Mouse (Mus musculus) intestine, postnatal 0 days (tissue): Measurements from ENCODE around the gene Prss57. TPM values are rescaled to one million over a fixed set of nuclear protein-coding genes. Genes with fewer than 3 reads are reported as not detected.

Experiments used
- ATAC-seq: fragments of 200-750 bp; cut with Nextera tagmentation; 2 replicates; pipeline ENCODE4 v1.8.0; 2017; ENCODE audit warnings: mild to moderate bottlenecking, moderate TSS enrichment, moderate library complexity
- H3K27ac ChIP-seq: fragments of 300-500 bp; sonication (generic); 2 replicates; pipeline ENCODE4 v1.5.1; 2014; ENCODE audit warnings: mild to moderate bottlenecking, low read depth, low read length, moderate library complexity
- H3K27me3 ChIP-seq: fragments of 300-500 bp; sonication (generic); replicated peaks from 2 replicates; pipeline ENCODE4 v1.6.1; 2014; ENCODE audit warnings: low read length, mixed read lengths; ENCODE audit not compliant: control insufficient read depth, insufficient read depth
- H3K36me3 ChIP-seq: fragments of 300-500 bp; sonication (generic); 2 replicates; pipeline ENCODE4 v1.6.1; 2014; ENCODE audit warnings: mild to moderate bottlenecking, moderate library complexity; ENCODE audit not compliant: control insufficient read depth, insufficient read depth
- H3K4me1 ChIP-seq: fragments of 300-500 bp; sonication (generic); replicated peaks from 2 replicates; pipeline ENCODE4 v1.6.1; 2014; ENCODE audit warnings: antibody characterized with exemption, low read length, mixed read lengths; ENCODE audit not compliant: control insufficient read depth, insufficient read depth
- H3K4me2 ChIP-seq: fragments of 300-500 bp; sonication (generic); replicated peaks from 2 replicates; pipeline ENCODE4 v1.6.1; 2014; ENCODE audit warnings: low read depth, mild to moderate bottlenecking, moderate library complexity
- H3K4me3 ChIP-seq: fragments of 300-500 bp; sonication (generic); 2 replicates; pipeline ENCODE4 v1.5.1; 2014; ENCODE audit warnings: low read depth, low read length
- H3K9ac ChIP-seq: fragments of 300-500 bp; sonication (generic); 2 replicates; pipeline ENCODE4 v1.6.1; 2014; ENCODE audit warnings: mild to moderate bottlenecking, low read depth, low read length
- H3K9me3 ChIP-seq: fragments of 300-500 bp; sonication (generic); 2 replicates; pipeline ENCODE4 v1.6.1; 2016; ENCODE audit warnings: mixed run types; ENCODE audit not compliant: control insufficient read depth
- CTCF ChIP-seq: sonication (generic); IDR thresholded peaks from 2 replicates; pipeline ENCODE4 v1.5.1; 2016; ENCODE audit warnings: low read depth, mild to moderate bottlenecking, control low read depth, antibody characterized with exemption, moderate library complexity
- WGBS: fragments of 180-500 bp; shearing (Covaris S2); extraction: QIAGEN DNeasy Blood & Tissue Kit; methylation state at CpG from one replicate; pipeline ENCODE4 v1.1.7; 2014; 5-methylcytosine and 5-hydroxymethylcytosine counted together
- polyA plus RNA-seq: library from polyadenylated mRNA; unstranded; fragments of >200 nt; fragmentation: Nextera tagmentation; extraction: Ambion mirVana; gene quantifications from 2 replicates; pipeline ENCODE4 v1.2.1, GENCODE M21; 2015

Prss57 gene
- polyA plus RNA-seq, 1 experiment from 2014 or later = 0.07 TPM

- Histone ChIP-seq H3K9ac (no peak overlapping the region), H3K36me3 (peaks cover 41% of the 10 kb centered on the region), H3K4me1 (no peaks in the 10 kb centered on the region), H3K27me3 (no peaks in the 10 kb centered on the region), H3K27ac (no peak overlapping the region), H3K4me2 (no peak overlapping the region), H3K4me3 (no peak overlapping the region), H3K9me3 (no peaks in the 10 kb centered on the region)
- ATAC-seq = no peak
- no peak for TF ChIP-seq CTCF
- 90% methylated on average over 24 of the region's 24 CpGs for WGBS
Observed at GRCm38 (mm10) chr10:79756660-79757059, 34.1 kb downstream of the Prss57 start.

GRCm38 (mm10) chr10:79755854-79756253, 34.9 kb downstream of the Prss57 start:
- no peak overlapping the region for H3K4me3 ChIP-seq
- no peak for ATAC-seq
- WGBS = 82% methylated on average over 3 of the region's 3 CpGs
- H3K36me3 ChIP-seq = peaks cover 33% of the 10 kb centered on the region
- no peaks in the 10 kb centered on the region for H3K27me3 ChIP-seq
- H3K9me3 ChIP-seq = no peaks in the 10 kb centered on the region
- H3K27ac ChIP-seq = no peak overlapping the region
- H3K4me2 ChIP-seq = no peak overlapping the region
- no peak for TF ChIP-seq CTCF
- no peaks in the 10 kb centered on the region for H3K4me1 ChIP-seq
- H3K9ac ChIP-seq = no peak overlapping the region

GRCm38 (mm10) chr10:79754856-79755516, 35.8 kb downstream of the Prss57 start, which contains the start of gene Fgf22:
Gene Fgf22, plus strand, starts transcription at chr10:79755076.
- no peaks in the 10 kb centered on the region for H3K9me3 ChIP-seq
- H3K36me3 ChIP-seq = peaks cover 25% of the 10 kb centered on the region
- peak within 1 kb of the TSS; percentile 62 for H3K4me2 ChIP-seq
- H3K9ac ChIP-seq = no peak within 1 kb of the TSS
- no peaks in the 10 kb centered on the region for H3K4me1 ChIP-seq
- no peaks in the 10 kb centered on the region for H3K27me3 ChIP-seq
- peak; percentile 67; the same call in 1 of the 2 replicates for ATAC-seq
- H3K27ac ChIP-seq = no peak within 1 kb of the TSS
- no peak for TF ChIP-seq CTCF
- peak within 1 kb of the TSS; percentile 26 for H3K4me3 ChIP-seq
- 2% methylated on average over 36 of the region's 36 CpGs for WGBS

- H3K4me3 ChIP-seq = no peak overlapping the region
- H3K9me3 ChIP-seq = no peaks in the 10 kb centered on the region
Observed at GRCm38 (mm10) chr10:79748496-79748895, 42.3 kb downstream of the Prss57 start.

GRCm38 (mm10) chr10:79746774-79747151, 44.0 kb downstream of the Prss57 start:
- H3K9me3 ChIP-seq = no peaks in the 10 kb centered on the region
- no peak for TF ChIP-seq CTCF
- H3K27me3 ChIP-seq = no peaks in the 10 kb centered on the region
- peaks cover 26% of the 10 kb centered on the region for H3K36me3 ChIP-seq
- peak overlapping the region; percentile 57; the same call in 1 of the 2 replicates for H3K4me3 ChIP-seq
- 17% methylated on average over 6 of the region's 6 CpGs for WGBS
- H3K9ac ChIP-seq = no peak overlapping the region
- H3K4me2 ChIP-seq = peak overlapping the region; percentile 77
- H3K27ac ChIP-seq = no peak overlapping the region
- peaks cover 4% of the 10 kb centered on the region; the same call in 1 of the 2 replicates for H3K4me1 ChIP-seq
- ATAC-seq = peak; percentile 34

More at GRCm38 (mm10) chr10:79748496-79748895, 42.3 kb downstream of the Prss57 start:
- no peaks in the 10 kb centered on the region for H3K27me3 ChIP-seq
- WGBS = 80% methylated on average over 6 of the region's 6 CpGs
- H3K36me3 ChIP-seq = 0 out of 2 replicates have a peak, but pooled peaks cover 10% of the 10 kb centered on the region
- H3K27ac ChIP-seq = no peak overlapping the region
- peaks cover 4% of the 10 kb centered on the region; the same call in 1 of the 2 replicates for H3K4me1 ChIP-seq
- ATAC-seq = no peak
- no peak overlapping the region for H3K9ac ChIP-seq
- no peak for TF ChIP-seq CTCF
- no peak overlapping the region for H3K4me2 ChIP-seq

- peak; percentile 67 for TF ChIP-seq CTCF
- H3K4me1 ChIP-seq = peaks cover 4% of the 10 kb centered on the region; the same call in 1 of the 2 replicates
- ATAC-seq = peak; percentile 94
- H3K9ac ChIP-seq = peak within 1 kb of the TSS; percentile 43
- H3K4me3 ChIP-seq = peak within 1 kb of the TSS; percentile 57
- H3K4me2 ChIP-seq = peak within 1 kb of the TSS; percentile 77
- H3K36me3 ChIP-seq = peaks cover 32% of the 10 kb centered on the region
- H3K27me3 ChIP-seq = no peaks in the 10 kb centered on the region
- no peaks in the 10 kb centered on the region for H3K9me3 ChIP-seq
- H3K27ac ChIP-seq = no peak within 1 kb of the TSS
- 2% methylated on average over 38 of the region's 38 CpGs for WGBS
Observed at GRCm38 (mm10) chr10:79745898-79746773, 44.6 kb downstream of the Prss57 start, which contains the start of gene Polrmt. Gene Polrmt, minus strand, starts transcription at chr10:79746581.
